Mouse (Mus musculus) neural tube, embryonic 12.5 days (tissue): ENCODE data around the gene Cdc14a. TPM values are rescaled to one million over a fixed set of nuclear protein-coding genes. Genes with fewer than 3 reads are reported as not detected.
A peak's percentile ranks its signal among the peaks of the same experiment; 100 is the strongest.

Experiments
- ATAC-seq: fragments of 200-750 bp; cut with Nextera tagmentation; 2 replicates; pipeline ENCODE4 v1.8.0; 2017; ENCODE audit warnings: low read depth, mild to moderate bottlenecking, moderate TSS enrichment, moderate library complexity; ENCODE audit not compliant: low FRiP score
- H3K27ac ChIP-seq: fragments of 300-500 bp; sonication (generic); 2 replicates; pipeline ENCODE4 v1.5.1; 2016
- H3K27me3 ChIP-seq: fragments of 300-500 bp; sonication (generic); replicated peaks from 2 replicates; pipeline ENCODE4 v1.6.1; 2016; ENCODE audit warnings: mild to moderate bottlenecking
- H3K36me3 ChIP-seq: fragments of 300-500 bp; sonication (generic); 2 replicates; pipeline ENCODE4 v1.6.1; 2016; ENCODE audit warnings: mild to moderate bottlenecking
- H3K4me1 ChIP-seq: fragments of 300-500 bp; sonication (generic); 2 replicates; pipeline ENCODE4 v1.6.1; 2016
- H3K4me2 ChIP-seq: fragments of 300-500 bp; sonication (generic); replicated peaks from 2 replicates; pipeline ENCODE4 v1.6.1; 2016; ENCODE audit warnings: mild to moderate bottlenecking
- H3K4me3 ChIP-seq: fragments of 300-500 bp; sonication (generic); 2 replicates; pipeline ENCODE4 v1.5.1; 2016
- H3K9ac ChIP-seq: fragments of 300-500 bp; sonication (generic); 2 replicates; pipeline ENCODE4 v1.6.1; 2016; ENCODE audit warnings: mild to moderate bottlenecking
- H3K9me3 ChIP-seq: fragments of 300-500 bp; sonication (generic); 2 replicates; pipeline ENCODE4 v1.6.1; 2016; ENCODE audit warnings: mild to moderate bottlenecking
- WGBS: fragments of 180-500 bp; shearing (Covaris S2); methylation state at CpG from one replicate; pipeline ENCODE4 v1.1.7; 2016; 5-methylcytosine and 5-hydroxymethylcytosine counted together
- polyA plus RNA-seq: library from polyadenylated mRNA; unstranded; fragments of >200 nt; fragmentation: Nextera tagmentation; extraction: Ambion mirVana; gene quantifications from 2 replicates; pipeline ENCODE4 v1.2.1, GENCODE M21; 2016

Cdc14a gene
- polyA plus RNA-seq, 1 experiment from 2014 or later, result 17.1 TPM

GRCm38 (mm10) chr3:116310033-116310432, 113.8 kb downstream of the Cdc14a start:
- ATAC-seq, result no peak
- Histone ChIP-seq H3K4me2 (no peak overlapping the region), H3K27ac (no peak overlapping the region), H3K9me3 (no peaks in the 10 kb centered on the region), H3K36me3 (peaks cover 19% of the 10 kb centered on the region; the same call in 1 of the 2 replicates), H3K27me3 (no peaks in the 10 kb centered on the region), H3K9ac (no peak overlapping the region), H3K4me3 (no peak overlapping the region), H3K4me1 (no peaks in the 10 kb centered on the region)
- WGBS, result 95% methylated on average over 10 of the region's 10 CpGs

DNA sequence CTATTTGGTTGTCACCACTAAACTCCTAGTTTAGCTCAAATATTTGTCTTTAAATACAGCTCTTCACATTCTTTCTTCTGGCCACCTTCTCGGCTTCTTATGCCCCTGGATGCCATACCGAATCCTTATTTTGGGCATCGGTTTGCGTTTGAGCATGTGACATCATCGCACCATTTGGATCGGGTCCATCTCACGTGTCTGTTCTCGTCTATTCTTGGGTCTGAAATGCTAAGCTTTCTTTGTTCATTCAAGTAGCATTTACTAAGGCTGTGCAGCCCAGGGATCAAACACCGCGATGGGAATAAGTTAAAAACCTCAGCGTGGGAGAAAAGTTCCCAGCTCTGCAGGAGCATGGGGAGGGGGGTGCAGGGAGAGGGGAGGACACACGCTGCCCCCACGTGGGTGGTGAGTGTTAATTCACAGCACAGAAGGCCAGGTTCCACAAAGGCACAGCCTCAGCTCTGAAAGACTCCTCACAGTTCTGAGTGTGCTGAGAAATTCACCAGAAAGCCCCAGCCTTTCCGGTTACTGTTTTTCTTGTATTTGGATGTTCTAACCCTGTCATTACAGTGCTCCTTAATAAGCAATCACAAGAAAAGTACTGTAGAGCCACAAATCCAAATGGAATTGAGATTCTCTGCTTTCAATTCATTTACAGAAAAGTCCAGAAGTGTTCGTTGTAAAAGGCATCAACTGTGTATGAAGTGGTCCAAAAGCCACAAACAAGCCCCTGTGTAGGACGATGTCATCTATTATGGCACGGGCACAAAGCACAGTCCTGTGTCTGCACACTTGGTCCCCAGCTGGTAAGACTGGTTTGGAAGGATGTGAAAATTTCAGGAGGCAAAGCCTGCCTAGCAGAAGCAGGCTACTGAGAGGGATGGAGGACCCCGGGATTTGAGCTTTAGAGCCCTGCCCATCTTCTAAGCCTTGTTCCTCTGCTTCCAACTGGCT, 118.8 kb downstream of the Cdc14a start:
- no peak for ATAC-seq
- no peaks in the 10 kb centered on the region for H3K27me3 ChIP-seq
- H3K4me3 ChIP-seq, result no peak overlapping the region
- no peak overlapping the region for H3K4me2 ChIP-seq
- peaks cover 5% of the 10 kb centered on the region for H3K36me3 ChIP-seq
- WGBS, result 84% methylated on average over 18 of the region's 18 CpGs
- no peaks in the 10 kb centered on the region for H3K9me3 ChIP-seq
- no peak overlapping the region for H3K9ac ChIP-seq
- no peaks in the 10 kb centered on the region for H3K4me1 ChIP-seq
- H3K27ac ChIP-seq, result no peak overlapping the region

- H3K9ac ChIP-seq, result no peak overlapping the region
- H3K27me3 ChIP-seq, result no peaks in the 10 kb centered on the region
- no peak overlapping the region for H3K4me2 ChIP-seq
- H3K36me3 ChIP-seq, result peaks cover 11% of the 10 kb centered on the region
- 97% methylated on average over 7 of the region's 7 CpGs for WGBS
- H3K27ac ChIP-seq, result no peak overlapping the region
- no peaks in the 10 kb centered on the region for H3K9me3 ChIP-seq
- no peak overlapping the region for H3K4me3 ChIP-seq
- no peak for ATAC-seq
- H3K4me1 ChIP-seq, result no peaks in the 10 kb centered on the region
Measured at GRCm38 (mm10) chr3:116302581-116302980, 121.3 kb downstream of the Cdc14a start.

DNA sequence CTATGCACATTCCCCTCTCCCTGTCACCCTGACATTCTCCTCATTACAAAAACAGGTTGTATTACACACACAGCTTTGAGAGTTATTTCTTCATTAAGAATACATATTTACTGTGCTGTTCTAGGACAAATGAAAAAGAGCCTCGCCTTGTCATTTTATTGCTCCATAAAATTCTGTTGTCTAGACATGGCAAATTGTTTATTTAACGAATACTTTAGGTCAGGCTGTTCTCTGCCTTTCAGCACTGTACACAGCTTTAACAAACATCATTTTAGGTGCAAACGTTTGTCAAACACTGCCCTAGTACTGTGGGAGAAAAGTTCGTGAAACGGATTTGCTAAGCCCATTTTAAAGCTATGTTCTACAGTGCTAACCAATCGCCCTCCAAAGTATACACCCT, 122.1 kb downstream of the Cdc14a start:
- no peaks in the 10 kb centered on the region for H3K27me3 ChIP-seq
- no peak overlapping the region for H3K9ac ChIP-seq
- 86% methylated on average over 6 of the region's 6 CpGs for WGBS
- no peak overlapping the region for H3K4me3 ChIP-seq
- no peak overlapping the region for H3K27ac ChIP-seq
- no peaks in the 10 kb centered on the region for H3K4me1 ChIP-seq
- H3K4me2 ChIP-seq, result no peak overlapping the region
- H3K36me3 ChIP-seq, result peaks cover 14% of the 10 kb centered on the region
- H3K9me3 ChIP-seq, result no peaks in the 10 kb centered on the region
- ATAC-seq, result no peak

GRCm38 (mm10) chr3:116298727-116299126, 125.1 kb downstream of the Cdc14a start:
- 94% methylated on average over 10 of the region's 10 CpGs for WGBS
- no peak for ATAC-seq
- H3K4me3 ChIP-seq, result no peak overlapping the region

GRCm38 (mm10) chr3:116298003-116298402, 125.8 kb downstream of the Cdc14a start:
- ATAC-seq, result no peak
- WGBS, result 93% methylated on average over 8 of the region's 8 CpGs
- H3K27ac ChIP-seq, result no peak overlapping the region
- no peak overlapping the region for H3K4me3 ChIP-seq
- H3K4me2 ChIP-seq, result no peak overlapping the region
- H3K27me3 ChIP-seq, result no peaks in the 10 kb centered on the region
- H3K9ac ChIP-seq, result no peak overlapping the region
- no peaks in the 10 kb centered on the region for H3K9me3 ChIP-seq
- no peaks in the 10 kb centered on the region for H3K4me1 ChIP-seq
- peaks cover 42% of the 10 kb centered on the region for H3K36me3 ChIP-seq

More at GRCm38 (mm10) chr3:116298727-116299126, 125.1 kb downstream of the Cdc14a start:
- Histone ChIP-seq H3K27ac (no peak overlapping the region), H3K9me3 (no peaks in the 10 kb centered on the region), H3K9ac (no peak overlapping the region), H3K4me2 (no peak overlapping the region), H3K27me3 (no peaks in the 10 kb centered on the region), H3K36me3 (peaks cover 36% of the 10 kb centered on the region), H3K4me1 (no peaks in the 10 kb centered on the region)

- Histone ChIP-seq H3K9ac (no peak overlapping the region), H3K27ac (no peak overlapping the region), H3K9me3 (no peaks in the 10 kb centered on the region), H3K4me3 (no peak overlapping the region), H3K36me3 (peaks cover 46% of the 10 kb centered on the region), H3K4me2 (no peak overlapping the region), H3K27me3 (no peaks in the 10 kb centered on the region), H3K4me1 (no peaks in the 10 kb centered on the region)
- ATAC-seq, result no peak
- 94% methylated on average over 7 of the region's 7 CpGs for WGBS
Measured at GRCm38 (mm10) chr3:116297170-116297569, 126.7 kb downstream of the Cdc14a start.

DNA sequence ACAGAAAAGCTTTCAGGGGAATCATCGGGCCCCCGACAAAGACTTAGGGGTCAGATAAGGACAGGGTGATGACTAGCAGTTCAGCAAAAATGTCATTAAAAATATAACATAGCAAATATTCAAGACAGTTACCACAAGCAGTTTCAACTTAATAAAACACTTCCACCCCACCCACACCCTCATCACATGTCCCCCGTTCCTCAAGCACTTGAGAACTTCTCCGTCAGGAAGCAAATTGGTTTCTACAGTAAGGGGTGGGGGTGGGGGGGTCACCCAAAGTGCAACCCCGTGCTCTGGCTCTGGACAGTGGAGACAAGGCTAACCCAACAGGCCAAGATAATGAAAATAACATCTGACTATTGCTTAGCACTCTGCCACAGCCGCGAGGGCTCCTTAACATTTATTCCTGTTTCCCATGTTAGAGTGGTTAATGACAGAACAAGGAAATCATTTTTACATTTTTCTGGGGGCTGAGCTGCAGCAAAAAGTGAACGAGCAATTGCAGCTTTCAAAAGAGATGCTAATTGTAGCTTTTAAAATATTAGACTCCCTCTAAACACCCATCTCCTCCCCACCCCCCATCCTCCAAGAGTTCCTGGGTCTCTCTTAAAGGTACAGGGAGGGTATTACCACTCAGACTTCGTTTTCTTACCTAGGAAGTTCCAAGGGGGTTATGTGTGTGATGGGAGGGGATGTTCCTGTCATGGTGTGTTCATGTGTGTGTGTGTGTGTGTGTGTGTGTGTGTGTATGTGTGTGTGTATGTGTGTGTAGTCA, 133.6 kb downstream of the Cdc14a start:
- Histone ChIP-seq H3K9ac (no peak overlapping the region), H3K27me3 (no peaks in the 10 kb centered on the region), H3K4me1 (no peaks in the 10 kb centered on the region), H3K36me3 (peaks cover 47% of the 10 kb centered on the region), H3K9me3 (no peaks in the 10 kb centered on the region), H3K4me3 (no peak overlapping the region), H3K4me2 (no peak overlapping the region), H3K27ac (no peak overlapping the region)
- 89% methylated on average over 9 of the region's 9 CpGs for WGBS
- no peak for ATAC-seq

- Histone ChIP-seq H3K4me1 (no peaks in the 10 kb centered on the region), H3K36me3 (peaks cover 36% of the 10 kb centered on the region), H3K27ac (no peak overlapping the region), H3K4me2 (no peak overlapping the region), H3K9me3 (no peaks in the 10 kb centered on the region), H3K9ac (no peak overlapping the region), H3K4me3 (no peak overlapping the region), H3K27me3 (no peaks in the 10 kb centered on the region)
- WGBS, result 85% methylated on average over 6 of the region's 6 CpGs
- no peak for ATAC-seq
Measured at GRCm38 (mm10) chr3:116288833-116289232, 135.0 kb downstream of the Cdc14a start.

DNA sequence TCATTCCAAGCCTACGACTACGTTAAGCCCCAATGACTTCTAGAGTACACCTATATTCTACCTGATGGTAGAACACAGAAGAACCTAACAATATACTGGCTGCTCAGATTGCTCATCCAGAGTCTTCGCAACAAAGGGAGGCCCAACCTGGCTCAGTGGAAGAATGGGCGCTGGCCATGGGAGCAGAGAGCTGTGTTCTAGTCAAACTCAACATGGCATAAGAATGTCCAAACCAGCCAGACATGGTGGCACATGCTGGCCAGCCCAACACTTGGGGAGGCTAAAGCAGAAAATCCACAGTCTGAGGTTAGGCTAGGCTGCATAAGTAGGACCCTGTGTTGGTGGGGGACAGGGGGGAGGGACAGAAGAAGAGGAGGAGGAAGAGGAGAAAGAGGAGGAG, 139.1 kb downstream of the Cdc14a start:
- Histone ChIP-seq H3K4me1 (no peaks in the 10 kb centered on the region), H3K4me2 (no peak overlapping the region), H3K27me3 (no peaks in the 10 kb centered on the region), H3K9me3 (no peaks in the 10 kb centered on the region), H3K9ac (no peak overlapping the region), H3K27ac (no peak overlapping the region), H3K4me3 (no peak overlapping the region), H3K36me3 (peaks cover 18% of the 10 kb centered on the region; the same call in 1 of the 2 replicates)
- 80% methylated on average over 4 of the region's 4 CpGs for WGBS
- ATAC-seq, result no peak

DNA sequence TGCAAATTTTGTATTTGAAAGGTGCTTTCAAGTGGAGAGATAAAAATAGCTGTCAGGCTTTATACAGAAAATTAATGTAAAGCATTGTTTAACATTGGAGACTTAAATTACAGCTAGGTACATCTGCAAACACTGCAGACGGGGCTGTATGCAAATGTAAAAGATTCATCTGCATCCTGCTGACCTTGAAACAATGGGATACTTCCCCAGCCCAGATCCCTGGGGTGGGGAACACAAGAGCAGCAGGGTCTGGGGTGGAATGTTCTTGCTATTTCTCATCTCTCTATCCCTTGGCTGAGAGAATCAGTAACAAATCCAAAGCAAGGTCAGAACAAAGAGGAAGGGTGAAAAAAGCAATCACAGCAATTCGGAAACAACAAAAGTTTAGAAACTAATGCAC, 139.8 kb downstream of the Cdc14a start:
- H3K4me3 ChIP-seq, result no peak overlapping the region
- peaks cover 16% of the 10 kb centered on the region; the same call in 1 of the 2 replicates for H3K36me3 ChIP-seq
- H3K27ac ChIP-seq, result no peak overlapping the region
- no peaks in the 10 kb centered on the region for H3K4me1 ChIP-seq
- no peak overlapping the region for H3K9ac ChIP-seq
- 26% methylated on average over 2 of the region's 2 CpGs for WGBS
- H3K9me3 ChIP-seq, result no peaks in the 10 kb centered on the region
- H3K27me3 ChIP-seq, result no peaks in the 10 kb centered on the region
- ATAC-seq, result peak; percentile 62; the same call in 1 of the 2 replicates
- H3K4me2 ChIP-seq, result no peak overlapping the region

DNA sequence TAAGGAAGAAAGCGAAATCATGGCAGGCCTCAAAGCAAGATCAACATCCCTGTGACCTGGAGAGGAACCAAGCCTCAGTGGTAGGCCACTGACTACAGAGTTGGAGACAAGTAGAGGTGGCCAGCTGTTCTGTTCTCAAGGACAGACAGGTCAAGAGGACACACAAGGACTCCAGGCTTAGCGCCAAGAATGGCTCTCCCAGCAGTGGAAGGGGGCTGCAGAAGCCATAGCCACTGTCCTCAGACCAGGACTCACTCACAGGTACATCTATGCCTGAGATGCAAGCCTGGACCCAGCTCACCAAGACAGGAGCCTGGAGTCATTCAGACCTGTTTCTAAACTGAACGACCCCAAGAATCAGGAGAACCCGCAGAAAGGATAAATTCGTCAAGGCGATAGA, 142.2 kb downstream of the Cdc14a start:
- no peak for ATAC-seq
- no peak overlapping the region for H3K9ac ChIP-seq
- no peaks in the 10 kb centered on the region for H3K9me3 ChIP-seq
- H3K4me2 ChIP-seq, result no peak overlapping the region
- no peaks in the 10 kb centered on the region for H3K27me3 ChIP-seq
- H3K36me3 ChIP-seq, result peaks cover 16% of the 10 kb centered on the region; the same call in 1 of the 2 replicates
- H3K4me1 ChIP-seq, result no peaks in the 10 kb centered on the region
- H3K27ac ChIP-seq, result no peak overlapping the region
- no peak overlapping the region for H3K4me3 ChIP-seq
- 94% methylated on average over 6 of the region's 6 CpGs for WGBS
